Comparison of ENCODE assay signal across 20 mouse cellular contexts in genomic region chr5:103164022-103164421, GRCm38 (mm10). TPM values are rescaled to one million over a fixed set of nuclear protein-coding genes. Genes with fewer than 3 reads are reported as not detected.
A peak's percentile ranks its signal among the peaks of the same experiment; 100 is the strongest.
DNase-seq lines count a peak whose midpoint lies in the region; ATAC-seq and TF ChIP-seq lines count a peak whose summit lies in the region.
"Had no signal": no experiment of that assay in that cellular context is flagged by ENCODE, and none has a peak within 500 bp of the region (broad histone marks: within the 10 kb centered on the region; RNA-seq: fewer than 3 reads in every experiment).

No protein-coding gene starts in this region.

- in situ Hi-C loops in Patski (cut with MboI; ENCODE audit: low pct_unique_long_range_greater_than_20kb) = loop anchor here (25.0 kb wide), 1 partner anchor 952 kb away; no protein-coding TSS in a partner anchor

- intact Hi-C loops in heart, postnatal 25 days (cut with DNase I) = no loop called here

- no peaks in the 10 kb centered on the region for H3K9me3 ChIP-seq in heart, embryonic 10.5 days
- H3K9me3 ChIP-seq: embryonic facial prominence, embryonic 10.5 days; embryonic facial prominence, embryonic 12.5 days; forebrain, embryonic 13.5 days; forebrain, embryonic 15.5 days had no signal

- H3K27ac ChIP-seq in heart, embryonic 10.5 days = no peak overlapping the region
- H3K27ac ChIP-seq: embryonic facial prominence, embryonic 10.5 days; embryonic facial prominence, embryonic 12.5 days; forebrain, embryonic 13.5 days; forebrain, embryonic 15.5 days had no signal

- WGBS in heart, embryonic 10.5 days = 80% methylated on average over 3 of the region's 3 CpGs

- H3K27me3 ChIP-seq in heart, embryonic 10.5 days (ENCODE audit: insufficient read depth, poor library complexity, severe bottlenecking) = no peaks in the 10 kb centered on the region
- peaks cover 4% of the 10 kb centered on the region for H3K27me3 ChIP-seq in Patski
- H3K27me3 ChIP-seq: embryonic facial prominence, embryonic 12.5 days; forebrain, embryonic 13.5 days; forebrain, embryonic 15.5 days had no signal

- TF ChIP-seq CTCF in Patski (IDR thresholded peaks at IDR 0.05) = peak; percentile 64

- no peak overlapping the region for H3K4me3 ChIP-seq in heart, embryonic 10.5 days
- H3K4me3 ChIP-seq: embryonic facial prominence, embryonic 10.5 days; embryonic facial prominence, embryonic 12.5 days; forebrain, embryonic 13.5 days; forebrain, embryonic 15.5 days had no signal

- H3K36me3 ChIP-seq in heart, embryonic 10.5 days = no peaks in the 10 kb centered on the region
- H3K36me3 ChIP-seq: embryonic facial prominence, embryonic 10.5 days; embryonic facial prominence, embryonic 12.5 days; forebrain, embryonic 15.5 days; G1E had no signal

- CTCF ChIA-PET in Patski (lab: Charles Lee) = interaction anchor here (0.7 kb wide), 1 partner anchor 10 kb away, joined by 3 read pairs; no protein-coding TSS in a partner anchor

- H3K4me1 ChIP-seq in heart, embryonic 10.5 days = no peaks in the 10 kb centered on the region

- DNase-seq in heart, embryonic 10.5 days (ENCODE audit: low spot score) = peak; percentile 58
- no peak for DNase-seq in heart, postnatal 25 days (ENCODE audit: low spot score)
- peak; percentile 2 for DNase-seq in A20 (ENCODE audit: low read depth, low spot score)
- no peak for DNase-seq in Patski (ENCODE audit: low read depth, low spot score)
- DNase-seq in cerebellum, postnatal 10 days = no peak
- DNase-seq in ovary, postnatal 10 days (ENCODE audit: low spot score) = no peak
- DNase-seq: adrenal gland, adult 2 months; adrenal gland, postnatal 10 days; adrenal gland, postnatal 25 days; cerebellum, adult 11 months; cerebellum, adult 18-20 months; cerebellum, adult 8-10 months; cerebellum, adult 9-11 months; cerebellum, postnatal 25 days; forebrain, postnatal 0 days had no signal

- POLR2A ChIA-PET in Patski (lab: Charles Lee) = no interaction called here

- no peak for ATAC-seq in Patski
- ATAC-seq: forebrain, embryonic 13.5 days; forebrain, embryonic 15.5 days; forebrain, postnatal 0 days had no signal

RNA-seq across cellular contexts. Expression of gene Mapk10, which starts 47.1 kb away (rescaled TPM):
- 0.10 and 0.29 TPM in 2 replicates for polyA plus RNA-seq in heart, embryonic 10.5 days (2016; fragmentation: Nextera tagmentation; extraction: Ambion mirVana)
- 10 to 100 TPM; 34.5 to 39.5 TPM for total RNA-seq in heart, postnatal 25 days (2021)
- 0.23 TPM for polyA plus RNA-seq in Patski (2021)
- polyA plus RNA-seq: G1E had no signal

Comparison
In these comparisons a context has a peak if more than half of its experiments do, and no peak if none do; other contexts are left out.
1. DNase-seq: peak in heart, embryonic 10.5 days (single experiment) and A20 (single experiment); none in heart, postnatal 25 days (single experiment), Patski (single experiment), cerebellum, postnatal 10 days (0 of 2) and ovary, postnatal 10 days (single experiment).